Mouse (Mus musculus) myocyte (in vitro differentiated cells): ENCODE results near the gene Spint5.

Source experiments
- E2F4 ChIP-seq: IDR thresholded peaks from one replicate; pipeline ENCODE4 v1.6.1; 2011; ENCODE audit warnings: mild to moderate bottlenecking, control low read depth, moderate library complexity; ENCODE audit not compliant: insufficient read depth
- MYOD1 ChIP-seq, 3 experiments: IDR thresholded peaks; one replicate each; pipeline ENCODE4 v1.6.1; 2011; ENCODE audit warnings: control low read depth in 2 of 3, low read depth in 2 of 3, mild to moderate bottlenecking in 2 of 3, moderate library complexity in 1 of 3; ENCODE audit not compliant: insufficient read length in 2 of 3, control insufficient read depth in 1 of 3
- POLR2A ChIP-seq: IDR thresholded peaks from one replicate; pipeline ENCODE4 v1.6.1; 2011; ENCODE audit warnings: low read depth, mild to moderate bottlenecking, control low read depth, moderate library complexity; ENCODE audit not compliant: insufficient read length
- POLR2AphosphoS2 ChIP-seq: IDR thresholded peaks from one replicate; pipeline ENCODE4 v1.6.1; 2011; ENCODE audit warnings: low read depth, control low read depth; ENCODE audit not compliant: insufficient read length
- TCF12 ChIP-seq: IDR thresholded peaks from one replicate; pipeline ENCODE4 v1.6.1; 2011; ENCODE audit warnings: mild to moderate bottlenecking, control low read depth; ENCODE audit not compliant: poor library complexity, insufficient read depth, severe bottlenecking
- TCF3 ChIP-seq: IDR thresholded peaks from one replicate; pipeline ENCODE4 v1.6.1; 2011; ENCODE audit warnings: low read depth, control low read depth; ENCODE audit not compliant: insufficient read length

DNA sequence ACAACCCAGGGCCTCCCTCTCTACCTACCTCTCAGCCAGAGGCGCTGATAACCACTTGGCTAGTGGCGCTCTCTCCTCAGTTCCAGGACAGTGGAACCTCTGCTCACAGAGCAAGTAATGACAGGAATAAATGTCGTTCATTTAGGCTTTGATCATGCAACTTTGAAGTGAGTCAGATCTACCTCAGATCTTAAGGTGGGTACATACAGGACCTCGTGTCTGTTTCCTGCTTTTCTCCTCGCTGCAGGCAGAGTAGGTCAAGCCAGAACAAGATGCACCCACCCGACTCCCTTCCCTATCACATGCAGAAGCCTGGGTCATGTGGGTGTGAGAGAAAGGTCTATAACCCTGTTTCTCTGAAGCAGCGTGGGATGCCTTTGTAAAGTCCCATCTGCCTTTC, 41.1 kb upstream of the Spint5 start, which contains the start of gene Wfdc11:
- TF ChIP-seq POLR2A (no peak), POLR2AphosphoS2 (no peak), TCF12 (no peak), E2F4 (no peak), MYOD1 (IDR thresholded peaks at IDR 0.05; ENCODE audit: control insufficient read depth in 1 of 3, insufficient read length in 2 of 3, low read depth in 2 of 3) (no peak), TCF3 (no peak)
